Mouse (Mus musculus) hindbrain, embryonic 12.5 days (tissue): ENCODE results near the gene Tmem178b. TPM values are rescaled to one million over a fixed set of nuclear protein-coding genes. Genes with fewer than 3 reads are reported as not detected.
A peak's percentile ranks its signal among the peaks of the same experiment; 100 is the strongest.

Experiments
- ATAC-seq: fragments of 200-750 bp; cut with Nextera tagmentation; 2 replicates; pipeline ENCODE4 v1.8.0; 2017; ENCODE audit warnings: moderate TSS enrichment; ENCODE audit not compliant: low FRiP score
- H3K27ac ChIP-seq: fragments of 300-500 bp; sonication (generic); 2 replicates; pipeline ENCODE4 v1.5.1; 2016; ENCODE audit warnings: mild to moderate bottlenecking
- H3K27me3 ChIP-seq: fragments of 300-500 bp; sonication (generic); 2 replicates; pipeline ENCODE4 v1.6.1; 2016; ENCODE audit warnings: mild to moderate bottlenecking
- H3K36me3 ChIP-seq: fragments of 300-500 bp; sonication (generic); 2 replicates; pipeline ENCODE4 v1.6.1; 2016; ENCODE audit warnings: mild to moderate bottlenecking
- H3K4me1 ChIP-seq: fragments of 300-500 bp; sonication (generic); 2 replicates; pipeline ENCODE4 v1.6.1; 2016
- H3K4me2 ChIP-seq: fragments of 300-500 bp; sonication (generic); replicated peaks from 2 replicates; pipeline ENCODE4 v1.6.1; 2016; ENCODE audit warnings: mild to moderate bottlenecking
- H3K4me3 ChIP-seq: fragments of 300-500 bp; sonication (generic); 2 replicates; pipeline ENCODE4 v1.5.1; 2016; ENCODE audit warnings: mild to moderate bottlenecking
- H3K9ac ChIP-seq: fragments of 300-500 bp; sonication (generic); 2 replicates; pipeline ENCODE4 v1.6.1; 2016; ENCODE audit warnings: mild to moderate bottlenecking, moderate library complexity
- H3K9me3 ChIP-seq: fragments of 300-500 bp; sonication (generic); replicated peaks from 2 replicates; pipeline ENCODE4 v1.6.1; 2016; ENCODE audit warnings: mild to moderate bottlenecking
- WGBS: fragments of 180-500 bp; shearing (Covaris S2); methylation state at CpG from one replicate; pipeline ENCODE4 v1.1.7; 2016; 5-methylcytosine and 5-hydroxymethylcytosine counted together
- polyA plus RNA-seq: library from polyadenylated mRNA; unstranded; fragments of >200 nt; fragmentation: Nextera tagmentation; extraction: Ambion mirVana; gene quantifications from 2 replicates; pipeline ENCODE4 v1.2.1, GENCODE M21; 2016

Gene Tmem178b
- polyA plus RNA-seq, 1 experiment from 2014 or later = 17.1 TPM

DNA sequence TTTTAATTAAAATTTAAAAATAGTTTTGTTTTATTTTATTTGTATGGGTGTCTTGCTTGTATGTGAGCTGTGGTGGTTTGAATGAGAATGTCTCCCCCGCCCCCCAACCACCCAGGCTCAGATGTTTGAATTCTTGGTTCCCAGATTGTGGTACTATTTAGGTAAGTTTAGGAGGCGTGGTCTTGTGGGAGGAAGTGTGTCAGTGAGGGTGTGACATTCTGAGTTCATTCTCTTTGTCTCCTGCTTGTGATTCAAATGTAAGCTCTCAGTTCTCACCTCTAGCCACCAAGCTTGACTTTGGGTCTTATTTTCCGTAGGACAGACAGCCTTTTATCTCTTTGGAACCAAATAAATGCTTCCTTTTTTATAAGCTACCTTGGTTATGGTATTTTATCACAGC is 17.7 kb downstream of the Tmem178b start:
- 76% methylated on average over 3 of the region's 3 CpGs for WGBS
- H3K4me1 ChIP-seq = peaks cover 4% of the 10 kb centered on the region; the same call in 1 of the 2 replicates
- no peak for ATAC-seq
- no peak overlapping the region for H3K9ac ChIP-seq
- H3K4me3 ChIP-seq = no peak overlapping the region
- no peak overlapping the region for H3K27ac ChIP-seq
- H3K36me3 ChIP-seq = no peaks in the 10 kb centered on the region
- no peaks in the 10 kb centered on the region for H3K9me3 ChIP-seq
- no peak overlapping the region for H3K4me2 ChIP-seq
- H3K27me3 ChIP-seq = no peaks in the 10 kb centered on the region

DNA sequence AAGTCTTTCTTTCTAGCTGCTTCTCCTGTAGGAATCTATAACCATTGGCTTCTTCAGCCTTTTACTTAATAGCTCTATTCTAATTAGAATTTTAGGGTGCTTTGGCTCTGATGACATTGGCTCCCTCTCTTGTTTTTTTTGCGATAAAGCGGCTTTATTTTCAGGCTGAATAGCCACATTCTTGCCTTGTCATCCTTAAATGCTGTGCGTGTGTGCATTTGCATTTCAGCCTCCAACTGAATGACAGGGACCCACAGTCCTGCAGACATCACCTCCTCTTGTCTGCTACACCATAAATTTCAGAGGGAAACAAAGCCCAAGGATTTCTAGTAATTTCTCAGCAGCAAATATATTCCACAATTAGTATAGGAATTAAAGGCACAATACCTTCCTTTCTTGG is 23.4 kb downstream of the Tmem178b start:
- Histone ChIP-seq H3K27ac (peak overlapping the region; percentile 23; the same call in 1 of the 2 replicates), H3K27me3 (no peaks in the 10 kb centered on the region), H3K9ac (no peak overlapping the region), H3K36me3 (no peaks in the 10 kb centered on the region), H3K9me3 (no peaks in the 10 kb centered on the region), H3K4me2 (no peak overlapping the region), H3K4me1 (peaks cover 15% of the 10 kb centered on the region), H3K4me3 (no peak overlapping the region)
- no peak for ATAC-seq
- 52% methylated on average over 3 of the region's 3 CpGs for WGBS

GRCm38 (mm10) chr6:39899231-39899630 is 26.2 kb downstream of the Tmem178b start:
- Histone ChIP-seq H3K9me3 (no peaks in the 10 kb centered on the region), H3K27ac (no peak overlapping the region), H3K4me3 (no peak overlapping the region), H3K4me1 (peaks cover 26% of the 10 kb centered on the region), H3K27me3 (no peaks in the 10 kb centered on the region), H3K36me3 (no peaks in the 10 kb centered on the region), H3K4me2 (no peak overlapping the region), H3K9ac (no peak overlapping the region)
- no peak for ATAC-seq
- 62% methylated on average over 4 of the region's 4 CpGs for WGBS

GRCm38 (mm10) chr6:39903220-39903773 is 30.2 kb downstream of the Tmem178b start:
- 61% methylated on average over 6 of the region's 6 CpGs for WGBS
- no peak overlapping the region for H3K4me3 ChIP-seq
- no peak for ATAC-seq
- no peak overlapping the region for H3K9ac ChIP-seq
- H3K36me3 ChIP-seq = no peaks in the 10 kb centered on the region
- H3K9me3 ChIP-seq = no peaks in the 10 kb centered on the region
- H3K4me1 ChIP-seq = peaks cover 17% of the 10 kb centered on the region
- H3K4me2 ChIP-seq = no peak overlapping the region
- no peaks in the 10 kb centered on the region for H3K27me3 ChIP-seq
- peak overlapping the region; percentile 57 for H3K27ac ChIP-seq

GRCm38 (mm10) chr6:39903845-39904244 is 30.8 kb downstream of the Tmem178b start:
- H3K4me1 ChIP-seq = peaks cover 17% of the 10 kb centered on the region
- no peak overlapping the region for H3K4me3 ChIP-seq
- H3K4me2 ChIP-seq = no peak overlapping the region
- no peak for ATAC-seq
- no peak overlapping the region for H3K9ac ChIP-seq
- no peaks in the 10 kb centered on the region for H3K36me3 ChIP-seq
- peak overlapping the region; percentile 57 for H3K27ac ChIP-seq
- no peaks in the 10 kb centered on the region for H3K27me3 ChIP-seq
- no peaks in the 10 kb centered on the region for H3K9me3 ChIP-seq
- WGBS = 64% methylated on average over 11 of the region's 11 CpGs

GRCm38 (mm10) chr6:39914956-39915355 is 41.9 kb downstream of the Tmem178b start:
- no peak for ATAC-seq
- Histone ChIP-seq H3K27me3 (no peaks in the 10 kb centered on the region), H3K27ac (no peak overlapping the region), H3K4me3 (no peak overlapping the region), H3K9ac (no peak overlapping the region), H3K4me2 (no peak overlapping the region), H3K36me3 (no peaks in the 10 kb centered on the region), H3K4me1 (peaks cover 18% of the 10 kb centered on the region), H3K9me3 (no peaks in the 10 kb centered on the region)
- 51% methylated on average over 8 of the region's 8 CpGs for WGBS

GRCm38 (mm10) chr6:39915636-39916281 is 42.7 kb downstream of the Tmem178b start:
- Histone ChIP-seq H3K4me3 (no peak overlapping the region), H3K36me3 (no peaks in the 10 kb centered on the region), H3K4me1 (peaks cover 18% of the 10 kb centered on the region), H3K9ac (no peak overlapping the region), H3K4me2 (no peak overlapping the region), H3K9me3 (no peaks in the 10 kb centered on the region), H3K27me3 (no peaks in the 10 kb centered on the region), H3K27ac (no peak overlapping the region)
- WGBS = 93% methylated on average over 2 of the region's 2 CpGs
- no peak for ATAC-seq

DNA sequence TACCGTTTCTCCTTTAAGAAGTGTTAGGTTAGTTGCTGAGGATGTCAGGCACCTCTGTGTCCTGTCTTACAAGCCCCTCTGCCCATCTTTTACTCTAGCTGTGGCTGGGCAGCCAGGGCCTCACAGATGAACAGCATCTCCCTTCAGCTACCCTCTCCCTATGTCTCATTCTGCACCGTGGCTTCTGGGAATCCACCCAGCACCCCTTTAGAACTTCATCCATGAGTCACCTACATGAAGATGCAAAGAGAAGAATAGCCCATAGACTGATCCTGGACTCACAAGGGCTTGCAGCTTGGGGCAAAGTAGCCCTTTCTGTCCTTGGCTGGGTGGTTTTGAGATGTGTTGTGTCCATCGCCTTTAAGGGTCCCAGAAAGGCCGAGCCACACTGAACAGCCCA is 43.4 kb downstream of the Tmem178b start:
- no peak overlapping the region for H3K4me3 ChIP-seq
- H3K27me3 ChIP-seq = no peaks in the 10 kb centered on the region
- no peak overlapping the region for H3K4me2 ChIP-seq
- H3K4me1 ChIP-seq = peaks cover 18% of the 10 kb centered on the region
- H3K36me3 ChIP-seq = no peaks in the 10 kb centered on the region
- no peak overlapping the region for H3K9ac ChIP-seq
- no peak overlapping the region for H3K27ac ChIP-seq
- H3K9me3 ChIP-seq = no peaks in the 10 kb centered on the region
- 78% methylated on average over 4 of the region's 4 CpGs for WGBS
- no peak for ATAC-seq

GRCm38 (mm10) chr6:39917242-39917641 is 44.2 kb downstream of the Tmem178b start:
- H3K27ac ChIP-seq = 0 out of 2 replicates have a peak overlapping the region, but pooled peaks have one; percentile 17
- peak; percentile 77 for ATAC-seq
- WGBS = 32% methylated on average over 8 of the region's 8 CpGs
- no peak overlapping the region for H3K4me3 ChIP-seq
- H3K4me1 ChIP-seq = peaks cover 18% of the 10 kb centered on the region
- no peak overlapping the region for H3K4me2 ChIP-seq
- H3K27me3 ChIP-seq = no peaks in the 10 kb centered on the region
- no peaks in the 10 kb centered on the region for H3K36me3 ChIP-seq
- no peaks in the 10 kb centered on the region for H3K9me3 ChIP-seq
- no peak overlapping the region for H3K9ac ChIP-seq

DNA sequence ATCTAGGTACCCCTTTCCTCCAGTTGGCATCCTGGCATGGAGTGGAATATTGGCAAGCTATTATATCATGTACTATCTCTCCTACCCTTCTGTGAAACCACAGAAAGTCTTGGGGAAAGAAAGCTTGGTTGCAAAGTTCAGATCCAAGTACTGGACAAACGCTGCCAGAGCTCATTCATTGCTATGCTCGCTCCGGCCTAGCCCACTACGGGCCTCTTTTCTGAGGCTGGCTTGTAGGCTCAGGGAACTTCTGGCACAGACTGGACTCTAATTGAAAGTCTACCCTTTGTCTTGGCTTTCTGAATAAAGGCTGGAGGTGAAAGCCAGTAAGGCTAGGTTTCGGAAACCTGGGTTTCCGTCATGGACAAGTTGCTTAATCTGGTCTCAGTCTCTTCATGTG is 44.7 kb downstream of the Tmem178b start:
- H3K4me2 ChIP-seq = no peak overlapping the region
- H3K4me3 ChIP-seq = no peak overlapping the region
- no peaks in the 10 kb centered on the region for H3K27me3 ChIP-seq
- H3K9ac ChIP-seq = no peak overlapping the region
- no peaks in the 10 kb centered on the region for H3K9me3 ChIP-seq
- peaks cover 18% of the 10 kb centered on the region for H3K4me1 ChIP-seq
- H3K27ac ChIP-seq = 0 out of 2 replicates have a peak overlapping the region, but pooled peaks have one; percentile 17
- WGBS = 74% methylated on average over 6 of the region's 6 CpGs
- no peaks in the 10 kb centered on the region for H3K36me3 ChIP-seq
- ATAC-seq = no peak

GRCm38 (mm10) chr6:39919011-39919709 is 46.1 kb downstream of the Tmem178b start:
- no peak overlapping the region for H3K4me3 ChIP-seq
- no peaks in the 10 kb centered on the region for H3K9me3 ChIP-seq
- no peak overlapping the region for H3K4me2 ChIP-seq
- no peak overlapping the region for H3K27ac ChIP-seq
- 81% methylated on average over 6 of the region's 6 CpGs for WGBS
- no peak for ATAC-seq
- H3K36me3 ChIP-seq = no peaks in the 10 kb centered on the region
- H3K4me1 ChIP-seq = peaks cover 18% of the 10 kb centered on the region
- H3K27me3 ChIP-seq = no peaks in the 10 kb centered on the region
- H3K9ac ChIP-seq = no peak overlapping the region

- no peak overlapping the region for H3K27ac ChIP-seq
- no peak for ATAC-seq
- WGBS = 83% methylated on average over 10 of the region's 10 CpGs
Observed at GRCm38 (mm10) chr6:39926442-39926841, 53.4 kb downstream of the Tmem178b start.

More at GRCm38 (mm10) chr6:39926442-39926841, 53.4 kb downstream of the Tmem178b start:
- H3K27me3 ChIP-seq = no peaks in the 10 kb centered on the region
- H3K4me3 ChIP-seq = no peak overlapping the region
- 0 out of 2 replicates have a peak, but pooled peaks cover 2% of the 10 kb centered on the region for H3K36me3 ChIP-seq
- H3K4me1 ChIP-seq = no peaks in the 10 kb centered on the region
- H3K4me2 ChIP-seq = no peak overlapping the region
- no peaks in the 10 kb centered on the region for H3K9me3 ChIP-seq
- no peak overlapping the region for H3K9ac ChIP-seq
